ENCODE assay signal across 9 mouse cellular contexts in genomic region chr4:98789861-98790311, GRCm38 (mm10). TPM values are rescaled to one million over a fixed set of nuclear protein-coding genes. Genes with fewer than 3 reads are reported as not detected.
DNase-seq lines count a peak whose midpoint lies in the region; ATAC-seq lines count a peak whose summit lies in the region.
"Had no signal": no experiment of that assay in that cellular context is flagged by ENCODE, and none has a peak within 500 bp of the region (broad histone marks: within the 10 kb centered on the region; RNA-seq: fewer than 3 reads in every experiment).

No protein-coding gene starts in this region.

- peak; percentile 15 for DNase-seq in CD4-positive, CD25-positive, alpha-beta regulatory T cell, adult 2 months (ENCODE audit: low read depth, low spot score)
- DNase-seq in hindbrain, embryonic 11.5 days (ENCODE audit: low spot score), result peak; percentile 61
- DNase-seq in liver, embryonic 11.5 days (ENCODE audit: low spot score), result no peak
- DNase-seq in left cerebral cortex, adult 8-10 months (ENCODE audit: low spot score in 2 of 2), result no peak
- DNase-seq in gastrocnemius, postnatal 36 days, result no peak
- no peak for DNase-seq in frontal cortex, postnatal 10 days (ENCODE audit: low spot score in 2 of 2)

- ATAC-seq in common myeloid progenitor, adult 5-6 weeks (replicated peaks; ENCODE audit: low read depth, poor library complexity, severe bottlenecking), result 0 out of 2 replicates have a peak, but pooled peaks have one; percentile 36
- ATAC-seq in hindbrain, embryonic 11.5 days (ENCODE audit: low FRiP score), result peak; percentile 46; the same call in 1 of the 2 replicates
- no peak for ATAC-seq in liver, embryonic 11.5 days (replicated peaks; ENCODE audit: low FRiP score)
- ATAC-seq in neural tube, embryonic 14.5 days (ENCODE audit: low read depth), result peak; percentile 50; the same call in 1 of the 2 replicates

- no peaks in the 10 kb centered on the region for H3K27me3 ChIP-seq in hindbrain, embryonic 11.5 days (ENCODE audit: control insufficient read depth, insufficient read depth, low read length)
- no peaks in the 10 kb centered on the region for H3K27me3 ChIP-seq in liver, embryonic 11.5 days (replicated peaks; ENCODE audit: control insufficient read depth, insufficient read depth, low read length)
- H3K27me3 ChIP-seq in neural tube, embryonic 14.5 days (ENCODE audit: control insufficient read depth, insufficient read depth, low read length), result no peaks in the 10 kb centered on the region

- H3K36me3 ChIP-seq in hindbrain, embryonic 11.5 days (ENCODE audit: control insufficient read depth, insufficient read depth, low read length), result no peaks in the 10 kb centered on the region
- H3K36me3 ChIP-seq in liver, embryonic 11.5 days (ENCODE audit: control insufficient read depth, insufficient read depth, low read length), result no peaks in the 10 kb centered on the region
- H3K36me3 ChIP-seq in neural tube, embryonic 14.5 days (ENCODE audit: control insufficient read depth, insufficient read depth, low read length), result no peaks in the 10 kb centered on the region

- H3K4me3 ChIP-seq in hindbrain, embryonic 11.5 days (ENCODE audit: low read depth, low read length), result peak overlapping the region; percentile 20; the same call in 1 of the 2 replicates
- H3K4me3 ChIP-seq in liver, embryonic 11.5 days (ENCODE audit: low read depth, low read length), result no peak overlapping the region; the same call in 1 of the 2 replicates
- H3K4me3 ChIP-seq in neural tube, embryonic 14.5 days (ENCODE audit: low read depth, low read length), result peak overlapping the region; percentile 1; the same call in 1 of the 2 replicates

- no peaks in the 10 kb centered on the region for H3K9me3 ChIP-seq in hindbrain, embryonic 11.5 days (ENCODE audit: control insufficient read depth, low read length)
- H3K9me3 ChIP-seq in liver, embryonic 11.5 days (ENCODE audit: control insufficient read depth, low read length), result no peaks in the 10 kb centered on the region
- H3K9me3 ChIP-seq in neural tube, embryonic 14.5 days (ENCODE audit: control insufficient read depth, low read length), result no peaks in the 10 kb centered on the region

- no peak overlapping the region for H3K27ac ChIP-seq in hindbrain, embryonic 11.5 days (ENCODE audit: low read depth, low read length)
- H3K27ac ChIP-seq in liver, embryonic 11.5 days (ENCODE audit: low read depth, low read length), result no peak overlapping the region
- H3K27ac ChIP-seq in neural tube, embryonic 14.5 days (ENCODE audit: low read depth, low read length), result no peak overlapping the region
- H3K27ac ChIP-seq: macrophage had no signal

- H3K9ac ChIP-seq in hindbrain, embryonic 11.5 days (ENCODE audit: low read depth, low read length), result peak overlapping the region; percentile 0; the same call in 1 of the 2 replicates
- H3K9ac ChIP-seq in liver, embryonic 11.5 days (ENCODE audit: low read depth, low read length), result no peak overlapping the region
- no peak overlapping the region; the same call in 1 of the 2 replicates for H3K9ac ChIP-seq in neural tube, embryonic 14.5 days (replicated peaks; ENCODE audit: low read depth, low read length)

- H3K4me1 ChIP-seq in hindbrain, embryonic 11.5 days (replicated peaks; ENCODE audit: control insufficient read depth, insufficient read depth, low read length), result no peaks in the 10 kb centered on the region
- H3K4me1 ChIP-seq in liver, embryonic 11.5 days (replicated peaks; ENCODE audit: control insufficient read depth, insufficient read depth, low read length), result 0 out of 2 replicates have a peak, but pooled peaks cover 2% of the 10 kb centered on the region
- peaks cover 10% of the 10 kb centered on the region; the same call in 1 of the 2 replicates for H3K4me1 ChIP-seq in neural tube, embryonic 14.5 days (ENCODE audit: control insufficient read depth, insufficient read depth, low read length)

- 9% methylated on average over 10 of the region's 10 CpGs for WGBS in hindbrain, embryonic 11.5 days
- whole genome bisulfite sequencing in liver, embryonic 11.5 days, result 4% methylated on average over 10 of the region's 10 CpGs
- 9% methylated on average over 10 of the region's 10 CpGs for WGBS in neural tube, embryonic 14.5 days

- intact Hi-C loops in gastrocnemius, postnatal 36 days (cut with DNase I), result no loop called here

- peak overlapping the region; percentile 41 for H3K4me2 ChIP-seq in hindbrain, embryonic 11.5 days (replicated peaks; ENCODE audit: low read depth, low read length)
- H3K4me2 ChIP-seq in liver, embryonic 11.5 days, result peak overlapping the region; percentile 36
- peak overlapping the region; percentile 33 for H3K4me2 ChIP-seq in neural tube, embryonic 14.5 days (ENCODE audit: low read depth, low read length)

RNA-seq across cellular contexts. Expression of gene Kank4, which starts 27.5 kb away (rescaled TPM):
- total RNA-seq in common myeloid progenitor, adult 5-6 weeks (2017), result not detected in 2 replicates
- polyA plus RNA-seq in hindbrain, embryonic 11.5 days (2014; fragmentation: Nextera tagmentation; extraction: Ambion mirVana), result 1.4 and 1.7 TPM in 2 replicates
- polyA plus RNA-seq in liver, embryonic 11.5 days (2014; fragmentation: Nextera tagmentation; extraction: Ambion mirVana), result 0.13 and 0.33 TPM in 2 replicates
- polyA plus RNA-seq in neural tube, embryonic 14.5 days (2014; fragmentation: Nextera tagmentation; extraction: Ambion mirVana), result 0.92 and 1.2 TPM in 2 replicates
- total RNA-seq in left cerebral cortex, adult 8-10 months (2022), result 1 to 10 TPM; 3.9 to 4.4 (median 4.3) TPM
- total RNA-seq in gastrocnemius, postnatal 36 days (2021), result 1 to 10 TPM in 1 of 2 experiments, under 1 TPM in 1; 0.87 to 1.4 TPM
- polyA plus RNA-seq: macrophage had no signal

RNA-seq across cellular contexts. Expression of gene I0C0044D17Rik, which starts 33.8 kb away (rescaled TPM):
- not detected in 2 replicates for total RNA-seq in common myeloid progenitor, adult 5-6 weeks (2017)
- not detected in 2 replicates for polyA plus RNA-seq in hindbrain, embryonic 11.5 days (2014; fragmentation: Nextera tagmentation; extraction: Ambion mirVana)
- polyA plus RNA-seq in liver, embryonic 11.5 days (2014; fragmentation: Nextera tagmentation; extraction: Ambion mirVana), result not detected in 2 replicates
- polyA plus RNA-seq in neural tube, embryonic 14.5 days (2014; fragmentation: Nextera tagmentation; extraction: Ambion mirVana), result not detected in 2 replicates
- not detected for total RNA-seq in left cerebral cortex, adult 8-10 months (2022)
- not detected for total RNA-seq in gastrocnemius, postnatal 36 days (2021)
- polyA plus RNA-seq: macrophage had no signal

Comparison
In these comparisons a context has a peak if more than half of its experiments do, and no peak if none do; other contexts are left out.
1. DNase-seq: peak in CD4-positive, CD25-positive, alpha-beta regulatory T cell, adult 2 months (single experiment) and hindbrain, embryonic 11.5 days (single experiment); none in liver, embryonic 11.5 days (single experiment), left cerebral cortex, adult 8-10 months (0 of 2), gastrocnemius, postnatal 36 days (0 of 2) and frontal cortex, postnatal 10 days (0 of 2).
2. Peak in every context shown above with its lines, with median percentiles within 50 percentile points of each other: H3K4me2 ChIP-seq.